Mouse (Mus musculus) spleen, adult 2 months (tissue): ENCODE results near the gene Mrpl14. TPM values are rescaled to one million over a fixed set of nuclear protein-coding genes. Genes with fewer than 3 reads are reported as not detected.

Source experiments
- DNase-seq, 2 experiments: peaks; one replicate each; pipeline versions ENCODE4 v3.0.0 to v3.0.0-alpha.2; 2012 to 2021; ENCODE audit warnings: low spot score in 2 of 2, low read depth in 1 of 2
- H3K27ac ChIP-seq: fragments of 200-500 bp; 2 replicates; pipeline ENCODE4 v1.5.1; 2012; ENCODE audit warnings: low read length, inconsistent platforms; ENCODE audit not compliant: insufficient read depth
- H3K27me3 ChIP-seq: fragments of 200-500 bp; 2 replicates; pipeline ENCODE4 v1.6.1; 2012; ENCODE audit warnings: mild to moderate bottlenecking, moderate library complexity, low read length, inconsistent platforms; ENCODE audit not compliant: control insufficient read depth, insufficient read depth
- H3K36me3 ChIP-seq: fragments of 200-500 bp; 2 replicates; pipeline ENCODE4 v1.6.1; 2012; ENCODE audit warnings: mild to moderate bottlenecking, low read length, inconsistent platforms; ENCODE audit not compliant: control insufficient read depth, insufficient read depth
- H3K4me1 ChIP-seq: fragments of 200-500 bp; 2 replicates; pipeline ENCODE4 v1.6.1; 2011; ENCODE audit warnings: inconsistent platforms; ENCODE audit not compliant: control insufficient read depth, insufficient read depth, insufficient read length
- H3K4me3 ChIP-seq: fragments of 200-500 bp; 2 replicates; pipeline ENCODE4 v1.5.1; 2011; ENCODE audit warnings: mild to moderate bottlenecking, inconsistent platforms; ENCODE audit not compliant: insufficient read depth, insufficient read length; ENCODE audit errors: extremely low read depth
- CTCF ChIP-seq: fragments of 200-500 bp; IDR thresholded peaks from 2 replicates; pipeline ENCODE4 v1.5.1; 2011; ENCODE audit warnings: mild to moderate bottlenecking, inconsistent platforms; ENCODE audit not compliant: insufficient read depth, insufficient read length, insufficient replicate concordance; ENCODE audit errors: extremely low read depth
- POLR2A ChIP-seq: fragments of 200-500 bp; IDR thresholded peaks from 2 replicates; pipeline ENCODE4 v1.6.1; 2011; ENCODE audit warnings: low read depth, low read length, inconsistent platforms
- WGBS: fragments of 180-500 bp; shearing (Covaris S2); methylation state at CpG from one replicate; pipeline ENCODE4 v1.1.7; 2018; 5-methylcytosine and 5-hydroxymethylcytosine counted together
- polyA plus RNA-seq: library from polyadenylated mRNA; depleted of rRNA; stranded (reverse); fragments of >200 nt; gene quantifications from 2 replicates; pipeline ENCODE4 v1.2.3, GENCODE M21; 2012

The Mrpl14 gene
- polyA plus RNA-seq, 1 experiment = 54.1 TPM

GRCm38 (mm10) chr17:45718323-45718722, 32.2 kb downstream of the Mrpl14 start:
- Histone ChIP-seq H3K4me1 (no peaks in the 10 kb centered on the region), H3K4me3 (no peak overlapping the region), H3K36me3 (no peaks in the 10 kb centered on the region), H3K27me3 (no peaks in the 10 kb centered on the region), H3K27ac (no peak overlapping the region)
- WGBS = 4% methylated on average over 10 of the region's 10 CpGs
- TF ChIP-seq CTCF (peak; percentile 77; the same call in 1 of the 2 replicates), POLR2A (no peak)
- DNase-seq = peak; percentile 21 to 67

DNA sequence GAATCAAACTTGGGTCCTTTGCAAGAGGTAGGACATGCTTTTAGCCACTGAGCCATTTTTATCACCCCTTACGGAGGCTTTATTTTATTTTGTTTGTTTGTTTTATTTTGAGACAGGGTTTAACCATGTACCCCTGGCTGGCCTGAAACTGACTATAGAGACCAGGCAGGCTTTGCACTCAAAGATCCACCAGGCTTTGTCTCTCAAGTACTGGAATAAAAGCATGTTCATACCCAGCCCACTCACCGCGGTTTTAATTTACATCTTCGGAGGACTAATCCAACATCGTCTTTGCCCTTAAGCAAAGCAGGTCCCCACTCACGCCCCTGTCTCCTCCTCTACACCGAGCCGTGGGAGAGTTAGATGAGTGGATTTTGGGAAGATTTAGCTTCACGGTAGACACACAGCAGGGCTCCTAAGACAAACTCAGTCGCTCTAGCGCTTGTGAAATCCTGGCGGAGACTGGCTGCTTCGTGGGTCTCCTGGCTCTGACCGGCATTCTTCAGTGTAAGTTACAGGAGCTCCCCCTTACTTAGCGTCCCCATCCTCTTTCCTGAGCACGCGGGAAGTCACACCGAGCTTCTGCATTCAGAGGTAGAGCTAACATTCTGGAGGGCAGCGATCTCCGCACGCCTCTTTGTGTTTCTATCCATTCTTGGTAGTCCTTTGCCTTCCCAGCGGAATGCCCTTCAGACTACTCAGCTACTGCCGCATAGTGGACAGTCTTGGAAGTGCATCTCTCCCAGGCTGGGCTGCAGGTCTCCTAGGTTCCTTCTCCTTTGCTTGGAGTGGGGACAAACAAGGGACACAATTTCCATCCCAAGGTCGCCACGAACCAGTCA, 37.8 kb downstream of the Mrpl14 start:
- 9% methylated on average over 25 of the region's 25 CpGs for WGBS
- TF ChIP-seq POLR2A = no peak
- peak; percentile 69; the same call in 1 of the 2 replicates for TF ChIP-seq CTCF
- H3K4me3 ChIP-seq = peak overlapping the region; percentile 36; the same call in 1 of the 2 replicates
- no peaks in the 10 kb centered on the region for H3K4me1 ChIP-seq
- H3K27me3 ChIP-seq = no peaks in the 10 kb centered on the region
- no peak overlapping the region for H3K27ac ChIP-seq
- no peaks in the 10 kb centered on the region for H3K36me3 ChIP-seq
- peak in 1 of 2 experiments; percentile 60 for DNase-seq

GRCm38 (mm10) chr17:45724574-45724921, 38.4 kb downstream of the Mrpl14 start:
- no peaks in the 10 kb centered on the region for H3K4me1 ChIP-seq
- H3K36me3 ChIP-seq = no peaks in the 10 kb centered on the region
- no peaks in the 10 kb centered on the region for H3K27me3 ChIP-seq
- DNase-seq = no peak
- H3K4me3 ChIP-seq = no peak overlapping the region
- no peak overlapping the region for H3K27ac ChIP-seq
- no peak for TF ChIP-seq CTCF
- TF ChIP-seq POLR2A = no peak
- 97% methylated on average over 10 of the region's 10 CpGs for WGBS

DNA sequence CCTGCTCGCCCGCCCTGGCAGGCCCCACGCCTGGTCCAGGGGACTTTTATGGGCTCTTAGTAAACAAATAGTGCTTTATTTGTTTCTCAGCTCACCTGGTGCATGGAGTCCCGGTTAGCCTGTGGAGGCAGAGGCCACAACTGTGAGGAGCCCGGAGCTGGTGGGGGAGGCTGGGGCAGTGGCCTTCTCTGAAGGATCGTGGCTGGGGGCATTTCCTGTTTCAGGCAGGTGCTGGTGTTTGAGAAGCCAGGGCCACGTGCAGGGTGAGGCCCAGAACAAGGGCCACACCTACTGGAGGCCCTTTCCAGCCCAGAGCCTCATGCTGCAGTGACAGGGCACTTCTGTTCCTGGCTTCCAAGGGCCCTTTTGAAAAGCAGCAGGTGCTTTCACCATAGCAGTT, 40.1 kb downstream of the Mrpl14 start:
- TF ChIP-seq CTCF = no peak
- no peak for TF ChIP-seq POLR2A
- H3K27me3 ChIP-seq = no peaks in the 10 kb centered on the region
- H3K36me3 ChIP-seq = no peaks in the 10 kb centered on the region
- whole genome bisulfite sequencing = 38% methylated on average over 7 of the region's 7 CpGs
- H3K4me1 ChIP-seq = no peaks in the 10 kb centered on the region
- DNase-seq = no peak
- H3K27ac ChIP-seq = no peak overlapping the region
- H3K4me3 ChIP-seq = no peak overlapping the region

- no peak for DNase-seq
- 77% methylated on average over 2 of the region's 2 CpGs for WGBS
- no peak overlapping the region for H3K27ac ChIP-seq
- H3K36me3 ChIP-seq = no peaks in the 10 kb centered on the region
- no peaks in the 10 kb centered on the region for H3K4me1 ChIP-seq
- no peaks in the 10 kb centered on the region for H3K27me3 ChIP-seq
- TF ChIP-seq CTCF (no peak), POLR2A (no peak)
- no peak overlapping the region for H3K4me3 ChIP-seq
These were observed 41.4 kb downstream of the Mrpl14 start for GRCm38 (mm10) chr17:45727481-45727880.

GRCm38 (mm10) chr17:45727983-45728723, 42.0 kb downstream of the Mrpl14 start:
- Histone ChIP-seq H3K4me3 (no peak overlapping the region), H3K4me1 (no peaks in the 10 kb centered on the region), H3K36me3 (no peaks in the 10 kb centered on the region), H3K27ac (no peak overlapping the region), H3K27me3 (no peaks in the 10 kb centered on the region)
- no peak for DNase-seq
- TF ChIP-seq POLR2A (no peak), CTCF (no peak)
- 89% methylated on average over 8 of the region's 8 CpGs for WGBS

GRCm38 (mm10) chr17:45729387-45729786, 43.3 kb downstream of the Mrpl14 start:
- no peak for DNase-seq
- no peak for TF ChIP-seq POLR2A
- TF ChIP-seq CTCF = no peak
- no peaks in the 10 kb centered on the region for H3K36me3 ChIP-seq
- H3K4me3 ChIP-seq = no peak overlapping the region
- H3K27ac ChIP-seq = no peak overlapping the region
- H3K27me3 ChIP-seq = peaks cover 8% of the 10 kb centered on the region
- peaks cover 3% of the 10 kb centered on the region; the same call in 1 of the 2 replicates for H3K4me1 ChIP-seq
- 82% methylated on average over 10 of the region's 10 CpGs for whole genome bisulfite sequencing
